ENCODE assay signal across 9 mouse cellular contexts in the genomic region with DNA sequence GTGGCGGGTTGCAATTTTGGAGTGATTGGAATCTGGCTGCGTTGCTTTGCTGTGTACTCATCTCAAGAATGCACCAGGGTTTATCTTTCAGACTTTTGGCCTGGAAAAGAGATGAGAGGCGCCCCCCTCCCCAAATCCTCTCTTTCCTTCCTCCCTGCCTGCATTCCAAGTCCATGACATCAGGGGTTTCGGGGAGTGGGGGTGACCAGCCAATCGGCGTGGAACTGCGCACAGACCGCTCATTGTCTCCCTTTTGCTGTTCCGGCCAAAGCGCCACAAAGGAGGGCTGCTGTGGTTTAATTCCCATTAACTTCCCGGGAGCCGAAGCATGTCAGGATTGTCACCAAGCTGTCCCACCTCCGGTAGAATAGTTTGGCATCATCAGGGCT. TPM values are rescaled to one million over a fixed set of nuclear protein-coding genes. Genes with fewer than 3 reads are reported as not detected.
DNase-seq lines count a peak whose midpoint lies in the region; ATAC-seq and TF ChIP-seq lines count a peak whose summit lies in the region.
"Had no signal": no experiment of that assay in that cellular context is flagged by ENCODE, and none has a peak within 500 bp of the region (broad histone marks: within the 10 kb centered on the region; RNA-seq: fewer than 3 reads in every experiment).

No protein-coding gene starts in this region.

- under 1% methylated on average over 13 of the region's 13 CpGs for WGBS in heart, embryonic 13.5 days
- WGBS in liver, adult 2 months, result 2% methylated on average over 13 of the region's 13 CpGs

- no peaks in the 10 kb centered on the region for H3K27me3 ChIP-seq in heart, embryonic 13.5 days (replicated peaks)
- no peaks in the 10 kb centered on the region for H3K27me3 ChIP-seq in liver, adult 2 months (ENCODE audit: control insufficient read depth, insufficient read depth, low read length)

- H3K79me2 ChIP-seq in liver, adult 2 months (ENCODE audit: control insufficient read depth, insufficient read depth, low read length), result peaks cover 40% of the 10 kb centered on the region; the same call in 1 of the 2 replicates

- TF ChIP-seq CTCF in liver, adult 2 months (IDR thresholded peaks at IDR 0.05; ENCODE audit: low read depth, low read length), result no peak

- DNase-seq in urinary bladder, adult 18-20 months (ENCODE audit: low spot score in 2 of 2), result peak; percentile 39 to 42
- DNase-seq in urinary bladder, postnatal 10 days (ENCODE audit: low spot score), result no peak
- peak; percentile 53 for DNase-seq in fibroblast of lung, adult 2 months (ENCODE audit: low read depth)
- DNase-seq in kidney, postnatal 10 days, result peak; percentile 85
- DNase-seq in liver, adult 2 months (ENCODE audit: extremely low read depth, low read depth, low spot score), result peak; percentile 37
- peak; percentile 86 for DNase-seq in neural tube, embryonic 10.5 days (ENCODE audit: extremely low spot score, low spot score)
- DNase-seq in thymus, postnatal 25 days, result peak; percentile 26

- H3K4me2 ChIP-seq in heart, embryonic 13.5 days, result peak overlapping the region; percentile 90

- TF ChIP-seq POLR2A in liver, adult 2 months (IDR thresholded peaks at IDR 0.05; ENCODE audit: extremely low read depth, insufficient read depth, low read length), result no peak

- peaks cover 54% of the 10 kb centered on the region for H3K4me1 ChIP-seq in heart, embryonic 13.5 days
- H3K4me1 ChIP-seq in liver, adult 2 months (ENCODE audit: control insufficient read depth, insufficient read depth, low read length), result peaks cover 14% of the 10 kb centered on the region

- ATAC-seq in heart, embryonic 13.5 days (ENCODE audit: extremely low read depth, insufficient number of reproducible peaks, low FRiP score, low TSS enrichment), result 0 out of 2 replicates have a peak, but pooled peaks have one; percentile 25

- peak overlapping the region; percentile 99 for H3K27ac ChIP-seq in heart, embryonic 13.5 days (replicated peaks)
- peak overlapping the region; percentile 96 for H3K27ac ChIP-seq in liver, adult 2 months (replicated peaks; ENCODE audit: insufficient read depth, low read depth, low read length)

- H3K4me3 ChIP-seq in heart, embryonic 13.5 days, result peak overlapping the region; percentile 85
- peak overlapping the region; percentile 96 for H3K4me3 ChIP-seq in liver, adult 2 months (ENCODE audit: insufficient read depth, low read depth, low read length)

- no peaks in the 10 kb centered on the region for H3K9me3 ChIP-seq in heart, embryonic 13.5 days

- peak overlapping the region; percentile 98 for H3K9ac ChIP-seq in heart, embryonic 13.5 days
- peak overlapping the region; percentile 97 for H3K9ac ChIP-seq in liver, adult 2 months (ENCODE audit: low read depth, low read length)

- H3K36me3 ChIP-seq in heart, embryonic 13.5 days, result peaks cover 6% of the 10 kb centered on the region; the same call in 1 of the 2 replicates
- no peaks in the 10 kb centered on the region for H3K36me3 ChIP-seq in liver, adult 2 months (ENCODE audit: control insufficient read depth, insufficient read depth, low read length)

RNA-seq across cellular contexts. Expression of a gene that starts 1.2 kb away (rescaled TPM):
- polyA plus RNA-seq in heart, embryonic 13.5 days (2015; fragmentation: Nextera tagmentation; extraction: Ambion mirVana), result 400 and 416 TPM in 2 replicates
- 146 and 163 TPM in 2 replicates for total RNA-seq in liver, adult 2 months (2014; rRNA removed)
- 92.4 and 116 TPM in 2 replicates for polyA plus RNA-seq in liver, adult 2 months (2012; rRNA removed)
- total RNA-seq: MEL had no signal
